Mouse (Mus musculus) retina, postnatal 1 day (tissue): ENCODE measurements around the gene Acot8.

Source experiments
- DNase-seq: peaks from one replicate; pipeline ENCODE4 v3.0.0-alpha.2; 2012

Gene Acot8

DNA sequence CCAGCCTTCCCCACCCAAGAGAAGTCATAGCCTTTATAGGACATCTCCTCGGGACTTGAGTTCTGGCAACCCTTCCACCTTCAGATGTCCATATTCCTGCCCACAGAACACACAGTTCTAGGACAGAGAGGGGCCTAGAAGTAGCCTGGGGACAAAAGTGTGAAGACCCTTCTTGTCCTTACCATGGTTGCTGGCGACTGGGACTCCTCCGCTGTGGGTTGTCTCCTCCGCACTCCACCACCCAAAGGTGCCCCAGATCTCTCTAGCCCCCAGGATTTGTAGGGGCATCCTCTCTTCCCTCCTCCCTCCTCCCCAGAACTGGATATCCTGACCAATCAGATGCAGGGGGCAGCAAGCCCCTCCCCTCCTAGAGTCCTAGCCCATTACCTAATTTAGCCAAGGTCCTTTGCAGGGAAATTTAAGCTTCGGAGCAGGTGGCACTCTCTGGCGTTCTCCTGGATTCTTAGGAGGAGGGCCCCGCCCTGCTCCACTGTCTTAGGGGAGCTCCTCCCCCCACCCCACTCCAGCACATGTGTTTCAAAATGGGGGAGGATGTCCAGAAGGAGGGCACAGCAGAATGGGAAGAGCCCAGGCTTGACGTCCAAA, 25.1 kb downstream of the Acot8 start, which contains the start of gene Tnnc2:
Gene Tnnc2, minus strand, starts transcription at position 487 of the 606 bp plus-strand sequence.
- DNase-seq = no peak

DNA sequence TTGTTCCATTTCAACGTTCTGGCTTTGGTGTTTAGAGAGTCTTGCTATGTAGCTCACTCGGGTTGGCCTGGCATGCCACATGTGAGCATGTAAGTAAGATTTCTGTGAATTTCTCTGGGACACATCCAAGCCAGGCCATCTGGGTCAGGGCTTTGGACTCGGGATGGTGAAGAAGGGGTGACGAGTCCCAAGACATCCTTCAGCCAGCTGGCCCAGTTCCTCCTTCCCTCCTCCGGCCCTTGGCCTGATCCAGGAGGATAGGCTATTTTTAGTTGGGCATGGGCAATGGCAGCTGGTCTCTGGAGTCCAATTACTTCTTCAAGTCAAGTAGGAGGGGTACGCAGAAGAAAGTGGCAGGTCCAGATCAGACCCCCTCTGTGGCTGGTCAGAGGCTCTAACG, 25.9 kb downstream of the Acot8 start:
- DNase-seq = no peak

DNA sequence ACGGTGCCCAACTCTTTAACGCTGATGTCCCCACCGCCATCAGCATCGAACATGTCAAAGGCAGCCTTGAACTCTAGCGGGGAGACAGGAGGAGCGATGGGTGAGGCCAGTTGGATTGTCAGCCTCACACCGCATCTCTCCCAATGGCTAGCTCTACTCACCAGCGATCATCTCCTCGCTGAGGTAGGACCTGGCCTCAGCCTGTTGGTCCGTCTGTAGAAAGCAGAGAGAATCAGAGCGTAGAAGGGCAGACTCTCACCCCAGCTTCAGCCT, 26.7 kb downstream of the Acot8 start:
- no peak for DNase-seq

DNA sequence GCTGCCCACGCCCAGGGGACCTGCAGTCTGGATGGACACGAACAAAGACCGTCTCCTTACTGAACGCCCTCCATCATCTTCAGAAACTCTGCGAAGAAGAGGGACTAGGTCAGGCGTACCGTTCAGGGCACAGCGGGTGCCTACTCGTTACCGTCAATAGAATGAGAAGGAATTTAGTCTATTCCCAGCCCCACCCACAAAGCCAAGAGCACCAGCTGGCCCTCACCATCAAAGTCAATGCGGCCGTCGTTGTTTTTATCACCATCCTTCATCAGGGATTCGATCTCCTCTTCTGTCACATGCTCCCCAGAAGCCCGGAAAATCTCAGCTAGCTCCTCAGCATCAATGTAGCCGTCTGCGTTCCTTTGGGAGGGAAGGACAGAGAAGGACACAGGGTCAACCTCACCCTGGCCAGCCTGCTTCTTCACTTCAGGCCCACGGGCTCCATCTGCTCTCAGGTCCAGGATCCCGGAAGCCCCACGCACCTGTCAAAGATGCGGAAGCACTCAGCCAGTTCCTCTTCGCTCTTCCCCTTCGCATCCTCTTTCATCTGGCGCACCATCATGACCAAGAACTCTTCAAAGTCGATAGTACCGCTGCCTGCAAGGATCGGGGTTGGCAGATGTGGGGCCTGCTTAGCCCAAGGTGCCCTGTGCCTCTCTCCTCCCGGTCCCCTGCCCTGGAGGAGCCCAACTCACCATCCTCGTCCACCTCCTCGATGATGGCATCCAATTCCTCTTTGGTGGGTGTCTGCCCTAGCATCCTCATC, 27.3 kb downstream of the Acot8 start:
- no peak for DNase-seq

DNA sequence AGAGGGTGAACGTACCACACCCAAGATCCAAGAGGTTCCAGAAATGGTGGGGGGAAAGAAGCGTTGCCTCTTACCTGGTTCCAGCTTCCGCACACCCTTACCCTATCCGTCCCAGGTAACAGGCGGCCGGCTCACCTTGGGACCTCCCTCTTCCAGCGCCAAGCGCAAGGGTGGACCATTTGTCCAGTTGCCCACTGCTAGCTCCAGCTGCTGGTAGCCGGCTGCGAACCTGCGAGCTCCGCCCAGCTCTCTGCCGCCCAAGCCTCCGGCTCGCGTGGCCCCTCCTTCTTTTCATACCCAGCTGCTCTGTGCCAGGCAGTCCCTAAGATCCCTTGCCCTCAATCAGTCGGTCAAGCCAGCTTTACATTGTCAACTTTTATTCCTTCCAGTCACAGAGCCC, 27.9 kb downstream of the Acot8 start:
- no peak for DNase-seq

DNA sequence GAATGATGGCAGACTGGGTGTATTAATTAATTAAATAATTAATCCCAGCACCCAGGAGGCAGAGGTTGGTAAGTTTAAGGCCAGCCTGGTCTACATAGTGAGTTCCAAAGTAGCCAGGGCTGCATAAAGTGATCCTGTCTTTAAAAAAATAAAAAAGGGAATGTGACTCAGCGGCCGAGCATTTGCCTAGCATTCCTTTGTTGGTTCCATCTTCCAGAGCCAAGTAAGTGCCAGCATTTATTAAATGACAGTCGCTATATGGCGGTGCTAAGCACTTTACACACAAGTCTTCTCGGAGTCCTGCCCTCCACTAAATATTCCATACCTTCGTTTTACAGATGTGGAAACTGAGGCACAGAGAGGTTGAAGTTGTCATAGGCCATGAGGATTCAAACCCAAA, 28.6 kb downstream of the Acot8 start:
- no peak for DNase-seq

DNA sequence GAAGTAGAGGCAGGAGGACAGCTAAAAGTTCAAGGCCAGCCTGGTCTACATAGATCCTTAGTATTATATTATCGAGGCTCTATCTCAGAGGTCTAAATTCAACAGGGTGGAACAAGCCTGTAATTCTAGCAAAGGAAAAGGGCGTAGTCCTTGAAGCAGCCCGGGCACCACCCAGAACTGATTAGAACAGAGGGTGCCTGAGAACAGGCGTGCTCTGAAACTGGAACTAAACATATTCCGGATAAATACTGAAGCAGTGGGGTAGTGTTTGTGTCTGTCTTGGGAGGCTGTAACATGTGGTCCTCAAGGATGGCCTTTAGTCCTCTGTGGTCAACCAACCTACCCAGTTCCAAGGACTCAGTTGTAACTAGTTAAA, 30.7 kb downstream of the Acot8 start:
- DNase-seq = no peak

DNA sequence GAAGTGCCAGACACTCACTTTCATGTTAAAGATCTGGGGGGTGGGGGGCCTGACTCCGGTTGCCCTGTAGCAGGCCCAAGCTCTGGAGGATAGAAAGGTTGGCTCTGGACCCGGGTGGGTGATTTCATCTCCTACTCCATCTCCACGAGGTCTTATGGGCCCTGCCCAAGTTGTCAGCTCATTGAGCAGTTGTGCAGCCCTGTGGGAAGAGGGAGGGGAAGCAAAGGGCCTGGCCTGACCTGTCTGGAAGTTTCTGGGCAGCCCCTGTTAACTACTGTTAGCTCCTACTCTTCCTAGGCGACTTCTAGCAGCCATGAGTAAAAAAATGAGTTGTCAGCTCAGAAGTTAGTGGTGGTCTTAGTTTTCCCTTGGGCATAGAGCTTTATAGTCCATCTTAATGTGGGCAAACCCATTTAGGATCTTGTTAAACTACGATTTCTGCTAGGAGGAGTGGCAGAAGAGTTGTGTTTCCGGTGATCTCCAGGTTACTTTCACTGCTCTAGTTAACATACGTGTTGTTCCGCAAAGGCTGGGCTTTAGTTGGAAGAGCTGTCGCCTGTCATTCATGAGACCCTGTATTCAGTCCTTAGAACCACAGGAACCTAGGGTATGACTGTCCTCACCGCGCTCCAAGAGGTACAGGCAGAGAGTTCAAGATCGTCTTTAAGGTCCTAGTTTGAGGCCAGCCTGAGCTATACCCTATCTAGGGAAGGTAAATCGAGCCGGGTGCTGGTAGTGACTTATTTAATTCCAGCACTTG, 31.3 kb downstream of the Acot8 start:
- no peak for DNase-seq

DNA sequence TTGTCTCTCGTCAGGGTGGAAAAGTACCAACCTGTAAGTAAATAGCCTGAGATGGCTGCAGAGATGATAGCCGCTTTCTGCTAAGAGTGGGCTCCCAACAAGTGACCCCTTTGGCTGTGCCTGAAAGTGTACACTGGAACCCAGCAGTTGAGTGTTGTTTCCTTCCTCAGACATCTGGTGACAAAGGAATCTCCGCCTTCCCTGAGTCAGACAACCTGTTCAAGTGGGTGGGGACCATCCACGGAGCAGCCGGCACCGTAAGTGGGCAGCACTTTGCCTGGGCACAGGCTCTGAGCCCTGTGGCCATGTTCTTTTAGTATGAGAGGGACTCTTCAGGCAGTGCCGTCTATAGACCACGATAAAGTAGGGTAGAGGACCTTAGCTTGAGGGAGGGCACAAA, 33.6 kb downstream of the Acot8 start:
- no peak for DNase-seq

DNA sequence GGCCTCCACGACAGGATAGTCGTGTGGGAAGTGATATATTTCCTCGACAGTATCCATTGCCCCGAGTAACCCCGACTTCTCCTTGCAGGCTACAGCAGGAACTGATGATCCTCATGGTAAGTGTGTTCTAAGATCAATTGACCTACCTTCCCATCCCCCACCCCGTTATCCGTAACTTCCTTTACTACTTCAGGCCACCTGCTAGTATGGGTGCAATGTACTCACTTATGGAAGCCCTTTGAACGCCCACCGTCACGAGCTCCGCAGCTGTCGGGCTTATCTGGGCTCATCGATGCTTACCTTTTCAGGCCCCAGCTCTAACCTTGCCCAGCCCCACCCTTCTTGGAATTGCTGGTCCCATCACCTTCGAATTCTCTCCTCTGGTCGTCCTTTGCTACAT, 34.4 kb downstream of the Acot8 start:
- no peak for DNase-seq

DNA sequence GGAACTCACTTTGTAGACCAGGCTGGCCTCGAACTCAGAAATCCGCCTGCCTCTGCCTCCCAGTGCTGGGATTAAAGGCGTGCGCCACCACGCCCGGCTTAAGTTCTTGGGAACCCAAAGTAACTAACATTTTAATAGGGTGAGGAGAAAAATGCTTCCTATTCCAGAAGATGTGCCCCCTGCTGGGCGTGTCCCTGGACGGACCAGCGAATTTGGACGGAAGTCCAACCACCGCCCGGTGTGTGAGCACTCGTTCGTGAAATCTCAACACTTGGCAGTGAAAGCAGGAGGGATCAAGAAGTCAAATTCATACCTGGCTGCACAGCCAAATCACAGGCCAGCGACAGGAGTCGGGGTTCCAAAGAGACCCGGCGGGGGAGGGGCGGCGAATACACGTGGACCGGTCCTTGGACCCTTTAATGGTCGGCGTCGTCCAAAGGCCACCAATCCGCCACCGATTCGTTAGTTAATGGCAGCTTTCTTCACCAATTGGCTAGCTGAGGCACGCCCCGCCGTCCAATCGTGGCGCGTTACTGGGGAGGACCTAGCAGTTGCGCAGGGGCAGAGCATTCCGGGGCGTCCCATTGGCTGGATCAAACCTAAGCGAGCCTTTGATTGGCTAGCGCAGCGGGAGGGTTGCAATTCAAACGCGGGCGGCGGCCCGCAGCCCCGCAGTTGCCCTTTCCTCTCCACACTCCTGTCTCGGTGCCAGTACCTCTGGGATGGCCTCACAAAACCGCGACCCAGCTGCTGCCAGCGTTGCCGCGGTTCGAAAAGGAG, 35.2 kb downstream of the Acot8 start, which contains the start of gene Ube2c:
Gene Ube2c, plus strand, starts transcription at position 641 of the 780 bp plus-strand sequence.
- peak; percentile 99 for DNase-seq

DNA sequence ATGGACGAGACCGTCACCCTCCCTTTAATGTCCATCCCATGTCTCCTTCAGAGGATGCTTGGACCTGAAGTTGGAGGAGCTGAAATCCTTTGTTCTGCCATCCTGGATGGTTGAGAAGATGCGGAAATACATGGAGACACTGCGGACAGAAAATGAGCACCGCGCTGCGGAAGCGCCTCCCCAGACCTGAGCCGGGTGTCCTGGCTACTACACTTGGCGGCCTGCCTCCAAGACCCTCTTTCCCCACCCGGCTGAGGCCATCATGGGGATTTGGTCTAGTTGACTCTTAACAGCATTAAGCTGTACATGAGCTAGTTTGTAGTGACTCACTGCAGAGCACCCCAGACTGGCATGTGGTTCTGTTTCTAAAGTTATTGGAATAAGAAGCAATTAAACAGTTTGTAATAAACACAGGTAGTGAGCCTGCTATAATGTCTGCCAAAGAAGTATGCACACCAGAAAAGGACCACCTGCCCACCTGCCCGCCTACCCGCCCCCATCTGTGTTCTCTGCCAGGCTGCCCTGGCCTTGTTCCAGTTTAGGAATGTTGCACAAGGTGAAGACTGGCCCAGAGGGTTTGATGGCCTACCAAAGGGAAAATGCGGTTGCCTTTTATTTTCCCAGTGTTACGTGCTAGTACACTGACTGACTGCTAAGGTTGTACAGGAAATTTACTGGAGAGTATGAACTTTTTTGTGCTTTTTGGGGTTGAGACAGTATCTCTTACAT, 36.7 kb downstream of the Acot8 start:
- no peak for DNase-seq

DNA sequence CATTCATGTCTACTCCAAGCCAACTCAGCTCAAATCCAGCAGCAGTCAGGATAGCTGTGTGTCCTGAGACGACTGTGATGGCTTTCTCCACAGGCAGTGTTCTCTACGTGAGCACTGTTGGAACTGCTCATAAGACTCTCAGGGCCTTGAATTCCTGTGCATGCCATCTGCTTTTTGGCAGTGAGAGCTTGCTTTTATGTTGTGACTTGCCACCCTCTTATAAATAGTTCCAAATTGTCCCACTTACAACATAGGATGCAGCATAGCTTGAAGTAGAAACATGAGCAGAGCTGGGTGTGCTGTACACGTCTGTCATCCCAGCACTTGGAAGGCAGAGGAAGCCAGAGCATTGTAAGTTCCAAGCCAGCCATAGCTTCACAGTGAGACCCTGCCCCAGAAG, 38.8 kb downstream of the Acot8 start:
- DNase-seq = no peak

DNA sequence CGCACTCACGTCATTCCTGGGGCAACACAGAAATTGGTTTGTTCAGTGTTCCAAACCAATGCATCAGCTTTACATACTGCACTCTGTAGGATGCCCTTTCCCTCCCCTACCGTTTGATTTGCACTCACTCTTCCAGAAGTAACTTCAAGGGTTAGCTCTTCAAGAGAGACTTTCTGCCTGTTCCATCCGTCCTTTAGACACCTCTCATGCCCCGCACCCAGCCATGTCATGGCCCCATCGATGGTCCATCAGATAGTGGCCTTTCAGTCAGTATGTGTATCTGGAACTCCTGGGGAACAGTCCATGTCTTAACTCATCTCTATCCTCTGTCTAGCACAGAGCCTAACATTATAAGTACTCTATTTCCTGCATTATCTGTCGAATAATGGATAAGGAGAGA, 42.1 kb downstream of the Acot8 start:
- DNase-seq = no peak

DNA sequence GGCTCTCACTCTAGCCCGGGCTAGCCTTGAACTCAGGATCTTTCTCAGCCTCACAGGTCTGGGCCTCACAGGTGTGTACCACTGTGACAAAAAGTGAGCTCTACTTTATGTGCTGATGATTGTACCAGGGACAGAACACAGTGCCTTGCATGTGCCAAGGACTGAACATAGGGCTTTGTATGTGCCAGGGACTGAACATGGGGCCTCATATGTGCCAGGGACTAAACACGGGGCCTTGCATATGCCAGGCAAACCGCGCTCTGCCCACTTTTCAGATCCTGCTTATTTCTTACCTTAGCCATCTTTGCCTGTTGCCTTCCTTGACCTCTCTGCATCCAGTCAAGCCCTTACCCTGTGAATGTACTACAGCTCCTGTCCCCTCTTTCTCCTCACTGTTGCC, 42.7 kb downstream of the Acot8 start:
- DNase-seq = no peak

DNA sequence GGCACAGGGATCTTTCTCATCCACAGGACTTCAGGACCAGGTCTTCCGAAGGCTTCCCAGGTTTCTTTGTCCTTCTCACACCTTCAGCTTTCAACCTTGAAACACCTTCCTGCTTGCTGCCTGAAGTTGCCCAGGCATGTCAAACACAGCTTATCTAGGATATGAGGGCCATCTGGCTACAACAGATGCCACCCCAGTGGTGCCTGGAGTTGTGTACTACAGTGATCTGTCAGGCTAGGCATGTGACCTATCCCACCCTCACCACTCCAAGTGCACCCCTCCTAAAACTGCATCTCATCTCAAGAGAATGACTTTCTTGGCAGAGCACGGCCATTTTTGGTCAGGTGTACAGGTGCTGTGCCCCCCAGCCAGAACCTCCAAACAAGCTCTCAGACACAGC, 43.2 kb downstream of the Acot8 start:
- peak; percentile 24 for DNase-seq

DNA sequence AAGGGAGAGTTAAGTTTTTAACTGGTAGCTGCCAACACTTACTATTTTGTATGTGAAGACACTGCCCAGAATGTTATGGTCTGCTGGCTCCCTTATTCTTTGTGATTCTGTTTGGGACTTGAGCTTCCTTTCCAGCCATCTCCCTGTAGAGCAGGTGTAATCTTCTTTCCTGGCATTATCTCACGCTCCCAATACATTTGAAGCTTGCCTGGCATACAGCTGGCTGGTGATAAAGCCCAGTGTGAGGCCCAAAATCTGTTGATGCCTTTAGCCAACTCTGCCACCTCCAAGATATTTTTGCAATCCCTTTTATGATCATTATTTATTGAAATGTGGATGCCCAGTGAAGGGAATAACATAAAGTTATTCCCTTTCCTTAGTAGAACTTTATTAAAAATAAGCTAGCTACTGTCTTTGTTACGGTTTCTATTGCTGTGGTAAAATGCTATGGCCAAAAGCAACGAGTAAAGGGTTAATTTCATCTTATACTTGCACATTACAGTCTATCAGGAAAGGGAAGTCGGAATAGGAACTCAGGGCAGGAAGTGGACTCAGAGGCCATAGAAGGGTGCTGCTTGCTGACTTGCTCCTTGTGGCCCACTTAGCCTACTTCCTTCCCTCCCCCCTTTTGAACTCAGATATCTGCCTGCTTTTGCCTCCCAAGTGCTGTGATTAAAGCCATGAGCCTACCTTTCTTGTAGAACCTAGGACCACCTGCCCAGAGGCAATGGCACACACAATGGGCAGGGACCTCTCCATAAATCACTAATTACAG, 44.4 kb downstream of the Acot8 start:
- DNase-seq = no peak

DNA sequence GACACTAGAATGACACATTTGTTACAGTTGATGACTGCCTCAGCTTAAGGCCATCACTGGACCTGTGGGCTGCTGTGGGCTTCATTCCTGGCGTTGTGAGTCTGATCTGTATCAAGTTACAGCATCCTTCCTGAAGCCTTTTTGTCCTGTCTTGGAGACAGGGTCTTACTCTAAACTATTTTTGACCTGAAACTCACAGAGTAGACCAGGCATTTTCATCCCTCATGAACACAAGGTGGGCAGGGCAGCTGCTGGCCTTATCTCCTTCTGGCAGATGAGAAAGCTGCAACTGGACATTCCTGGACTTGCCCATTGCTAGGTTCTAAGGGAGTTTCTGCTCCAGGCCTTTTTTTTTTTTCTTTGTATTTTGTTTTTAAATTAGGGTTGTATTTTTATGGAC, 46.0 kb downstream of the Acot8 start:
- DNase-seq = no peak

DNA sequence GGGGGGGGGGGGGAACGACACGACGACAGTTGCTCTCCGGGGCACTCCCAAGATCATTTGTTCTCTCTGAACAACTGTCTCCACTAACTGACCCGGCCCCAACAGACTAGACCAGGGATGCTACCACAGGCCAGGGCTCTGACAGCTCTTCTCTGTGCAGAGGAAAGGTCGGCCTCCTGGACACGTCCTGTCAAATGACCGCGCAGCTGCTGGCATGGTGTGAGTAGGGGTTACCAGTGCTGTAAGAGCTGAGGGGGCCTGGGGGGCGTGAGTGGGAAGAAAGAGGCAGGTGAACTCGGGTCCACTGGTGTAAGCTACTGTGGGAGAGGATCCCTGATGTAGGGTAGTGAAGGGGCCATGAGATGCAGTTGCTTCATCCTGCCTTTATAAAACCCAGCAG, 46.8 kb downstream of the Acot8 start:
- no peak for DNase-seq

DNA sequence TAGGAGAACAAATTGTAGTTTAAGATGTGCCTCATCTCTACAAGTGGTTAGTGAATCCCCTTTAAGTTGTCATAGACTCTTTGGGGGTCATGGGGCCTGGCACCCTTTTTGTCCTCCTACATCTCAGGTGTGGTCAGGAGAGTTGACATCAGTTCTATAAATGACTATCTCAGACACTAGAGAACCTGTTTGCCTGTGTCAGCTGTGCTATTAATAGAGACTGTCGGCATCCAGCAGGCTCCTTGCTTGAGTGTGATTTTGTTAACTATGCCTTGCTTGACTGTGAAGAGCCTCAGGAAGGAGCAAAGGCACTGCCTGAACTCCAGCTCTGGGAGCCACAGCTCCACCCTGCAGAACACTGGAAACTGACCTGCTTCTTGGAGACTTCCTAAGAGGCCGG, 49.9 kb downstream of the Acot8 start:
- DNase-seq = no peak

DNA sequence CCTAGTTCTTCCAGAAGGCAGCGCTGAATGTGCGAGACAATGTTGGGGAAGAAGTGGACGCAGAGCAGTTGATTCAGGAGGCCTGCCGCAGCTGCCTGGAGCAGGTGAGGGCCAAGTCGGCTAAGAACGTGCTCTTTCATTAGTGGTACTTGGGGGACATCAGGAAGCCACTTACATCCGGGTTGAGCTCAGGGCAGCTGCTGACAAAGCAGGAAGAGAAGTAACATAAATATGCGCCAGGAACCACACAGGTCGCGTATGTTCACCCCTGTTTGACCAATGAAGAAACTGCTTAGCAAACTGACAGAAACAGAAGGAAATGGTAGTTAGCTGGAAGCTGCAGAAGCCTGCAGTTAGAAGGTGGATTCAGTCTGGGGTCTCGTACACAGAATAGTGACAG, 50.6 kb downstream of the Acot8 start:
- no peak for DNase-seq

DNA sequence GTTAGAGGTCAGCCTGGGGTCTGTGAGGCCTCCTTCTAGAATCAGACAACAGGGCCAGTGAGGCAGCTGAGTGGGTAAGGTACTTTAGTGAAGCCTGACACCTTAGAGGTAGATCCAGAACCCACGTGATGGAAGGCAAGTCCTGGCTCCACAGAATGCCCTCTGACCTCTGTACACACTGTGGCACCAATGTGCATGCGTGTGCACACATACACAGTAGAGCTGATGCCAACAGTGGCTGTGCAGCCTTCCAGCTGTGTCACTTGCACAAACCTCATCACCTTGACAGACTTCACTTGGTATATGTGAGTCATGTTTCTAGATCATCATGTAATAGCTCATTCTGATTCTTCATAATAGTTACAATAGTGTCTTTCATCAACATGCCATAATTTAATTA, 52.2 kb downstream of the Acot8 start:
- no peak for DNase-seq
